Mouse (Mus musculus): ENCODE measurements around the gene Dnajc12. TPM values are rescaled to one million over a fixed set of nuclear protein-coding genes. Genes with fewer than 3 reads are reported as not detected.

Dnajc12 gene
- polyA plus RNA-seq, 1 experiment from 2014 or later = 18.7 TPM

DNA sequence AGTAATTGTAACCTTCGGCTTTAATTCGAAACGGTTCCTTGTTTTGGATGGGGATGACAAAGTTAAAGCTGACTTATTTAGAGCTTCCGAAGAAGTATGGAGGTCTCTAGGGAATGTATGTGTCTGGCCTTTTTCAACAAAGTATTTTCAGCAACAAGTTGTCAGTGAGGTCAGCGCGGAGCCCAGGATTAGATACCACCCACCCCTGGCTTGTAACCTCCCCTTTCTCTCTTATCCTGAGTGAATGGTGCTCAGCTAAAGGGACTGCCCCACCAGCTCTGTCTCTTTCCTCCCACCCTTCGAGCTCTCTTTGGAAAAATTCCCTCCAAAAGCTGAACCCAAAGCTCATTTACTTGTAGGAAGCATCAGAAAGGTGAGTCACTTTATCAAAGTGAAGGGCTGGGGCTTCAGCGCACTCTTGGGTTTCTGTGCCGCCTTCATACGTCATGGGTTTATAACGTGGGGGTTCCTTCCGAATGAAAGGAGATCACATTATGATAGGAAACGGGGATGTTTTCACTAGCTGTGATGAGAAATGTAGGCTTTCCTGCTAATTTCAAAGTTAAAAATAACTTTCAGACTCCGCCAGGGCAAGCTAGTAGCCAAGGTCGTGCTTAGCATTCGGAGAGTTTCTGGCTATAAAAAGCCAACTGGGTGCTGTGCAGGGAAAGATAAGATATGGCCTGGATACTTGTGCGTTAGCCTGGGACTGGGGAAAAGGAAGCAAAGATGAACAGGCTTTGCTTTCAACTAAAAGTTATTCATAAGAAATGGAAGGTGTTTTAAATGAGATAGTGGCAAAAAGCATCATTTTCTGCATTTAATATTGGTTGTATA lies 75.3 kb downstream of the Dnajc12 start:
- DNase-seq (ENCODE audit: low spot score) (no peak), ATAC-seq (replicated peaks; ENCODE audit: low FRiP score) (no peak)
- Histone ChIP-seq H3K4me1 (replicated peaks; ENCODE audit: control insufficient read depth, insufficient read depth, low read length) (no peaks in the 10 kb centered on the region), H3K36me3 (ENCODE audit: control insufficient read depth, insufficient read depth, low read length) (no peaks in the 10 kb centered on the region), H3K4me2 (no peak overlapping the region), H3K9ac (ENCODE audit: low read depth, low read length) (no peak overlapping the region), H3K4me3 (ENCODE audit: low read depth, low read length) (no peak overlapping the region), H3K27ac (ENCODE audit: low read depth, low read length) (no peak overlapping the region), H3K27me3 (replicated peaks; ENCODE audit: control insufficient read depth, insufficient read depth, low read length) (no peaks in the 10 kb centered on the region), H3K9me3 (ENCODE audit: control insufficient read depth, low read length) (no peaks in the 10 kb centered on the region)
- 53% methylated on average over 17 of the region's 17 CpGs for WGBS

Other genes starting within 250 kb of the Dnajc12 start
- 0.16 and 0.30 TPM in 2 replicates for gene Mypn, start 178.5 kb upstream of the Dnajc12 start, polyA plus RNA-seq (2014; fragmentation: Nextera tagmentation; extraction: Ambion mirVana)
- 46.1 and 48.8 TPM in 2 replicates for gene Herc4, start 138.6 kb upstream of the Dnajc12 start, polyA plus RNA-seq (2014; fragmentation: Nextera tagmentation; extraction: Ambion mirVana)
- 7.0 and 7.9 TPM in 2 replicates for gene Sirt1, start 739 bp upstream of the Dnajc12 start, polyA plus RNA-seq (2014; fragmentation: Nextera tagmentation; extraction: Ambion mirVana)
- gene Gm7075, start 39.3 kb downstream of the Dnajc12 start, polyA plus RNA-seq (2014; fragmentation: Nextera tagmentation; extraction: Ambion mirVana) = not detected in 2 replicates
- 0.30 and 0.40 TPM in 2 replicates for gene Ctnna3, start 47.7 kb downstream of the Dnajc12 start, polyA plus RNA-seq (2014; fragmentation: Nextera tagmentation; extraction: Ambion mirVana)